ENCODE assay signal across 18 mouse cellular contexts in the genomic region with DNA sequence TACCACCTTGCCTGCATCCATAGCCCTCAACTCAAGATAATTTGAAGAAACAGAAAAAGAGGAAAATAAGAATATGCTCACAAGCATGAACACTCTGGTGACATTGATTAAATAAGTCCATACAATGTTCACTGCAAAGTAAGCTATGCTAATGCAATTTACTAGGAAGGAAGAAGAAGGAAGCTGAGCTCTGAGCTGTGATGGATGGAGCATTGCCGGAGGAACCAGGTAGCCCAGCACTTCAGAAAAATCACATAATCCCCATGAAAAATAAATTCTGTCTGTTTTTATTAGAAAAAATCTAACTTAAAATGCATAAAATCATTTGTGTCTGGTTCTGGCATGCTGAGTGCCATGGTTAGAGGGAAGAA.
DNase-seq lines count a peak whose midpoint lies in the region; ATAC-seq and TF ChIP-seq lines count a peak whose summit lies in the region.
"Had no signal": no experiment of that assay in that cellular context is flagged by ENCODE, and none has a peak within 500 bp of the region (broad histone marks: within the 10 kb centered on the region; RNA-seq: fewer than 3 reads in every experiment).

No protein-coding gene starts in this region.

- ATAC-seq in limb, embryonic 13.5 days (ENCODE audit: low FRiP score, low read depth): 0 out of 2 replicates have a peak, but pooled peaks have one; percentile 15
- ATAC-seq in embryonic facial prominence, embryonic 13.5 days (ENCODE audit: insufficient number of reproducible peaks, insufficient read depth, low FRiP score, low TSS enrichment, low read depth): peak; percentile 32; the same call in 1 of the 2 replicates
- ATAC-seq: inflammation-experienced regulatory T-cells, adult 6 months; liver, embryonic 12.5 days; midbrain, embryonic 16.5 days had no signal

- H3K4me2 ChIP-seq in limb, embryonic 13.5 days (replicated peaks): no peak overlapping the region
- H3K4me2 ChIP-seq in embryonic facial prominence, embryonic 13.5 days: no peak overlapping the region
- H3K4me2 ChIP-seq: hindbrain, embryonic 12.5 days; liver, embryonic 12.5 days; neural tube, embryonic 15.5 days had no signal

- peaks cover 1% of the 10 kb centered on the region for H3K4me1 ChIP-seq in heart, adult 2 months (ENCODE audit: control insufficient read depth, insufficient read depth, low read length)
- H3K4me1 ChIP-seq in heart, embryonic 10.5 days: peaks cover 11% of the 10 kb centered on the region
- peaks cover 29% of the 10 kb centered on the region for H3K4me1 ChIP-seq in limb, embryonic 13.5 days
- peaks cover 27% of the 10 kb centered on the region for H3K4me1 ChIP-seq in limb, embryonic 10.5 days
- peaks cover 37% of the 10 kb centered on the region for H3K4me1 ChIP-seq in embryonic facial prominence, embryonic 13.5 days
- H3K4me1 ChIP-seq: liver, embryonic 12.5 days had no signal

- no peak for TF ChIP-seq EP300 in heart, adult 2 months (IDR thresholded peaks at IDR 0.05; ENCODE audit: insufficient read depth, low read depth, low read length)

- TF ChIP-seq POLR2A in heart, adult 2 months (IDR thresholded peaks at IDR 0.05; ENCODE audit: insufficient read depth, low read depth, low read length): no peak

- WGBS in heart, adult 2 months: 57% methylated on average over 1 of the region's 1 CpGs
- 90% methylated on average over 1 of the region's 1 CpGs for WGBS in heart, embryonic 10.5 days
- WGBS in limb, embryonic 13.5 days: 35% methylated on average over 1 of the region's 1 CpGs
- WGBS in limb, embryonic 10.5 days: 93% methylated on average over 1 of the region's 1 CpGs
- WGBS in embryonic facial prominence, embryonic 13.5 days: 5% methylated on average over 1 of the region's 1 CpGs

- peak overlapping the region; percentile 79 for H3K27ac ChIP-seq in heart, adult 2 months
- H3K27ac ChIP-seq in heart, embryonic 10.5 days: no peak overlapping the region
- no peak overlapping the region for H3K27ac ChIP-seq in limb, embryonic 13.5 days
- H3K27ac ChIP-seq in limb, embryonic 10.5 days: no peak overlapping the region; the same call in 1 of the 2 replicates
- peak overlapping the region; percentile 66 for H3K27ac ChIP-seq in embryonic facial prominence, embryonic 13.5 days
- H3K27ac ChIP-seq: hindbrain, embryonic 12.5 days; liver, embryonic 12.5 days; neural tube, embryonic 15.5 days had no signal

- intact Hi-C loops in heart, adult 2 months (cut with DNase I): loop anchor here (5.0 kb wide), 1 partner anchor 50 kb away; no protein-coding TSS in a partner anchor

- H3K9me3 ChIP-seq in heart, embryonic 10.5 days: no peaks in the 10 kb centered on the region
- H3K9me3 ChIP-seq in limb, embryonic 13.5 days: no peaks in the 10 kb centered on the region
- H3K9me3 ChIP-seq in limb, embryonic 10.5 days (replicated peaks): no peaks in the 10 kb centered on the region
- no peaks in the 10 kb centered on the region for H3K9me3 ChIP-seq in embryonic facial prominence, embryonic 13.5 days
- H3K9me3 ChIP-seq: hindbrain, embryonic 12.5 days; liver, embryonic 12.5 days; neural tube, embryonic 15.5 days had no signal

- no peak overlapping the region for H3K9ac ChIP-seq in heart, adult 2 months (ENCODE audit: low read depth, low read length)
- H3K9ac ChIP-seq in limb, embryonic 13.5 days: no peak overlapping the region
- no peak overlapping the region for H3K9ac ChIP-seq in embryonic facial prominence, embryonic 13.5 days
- H3K9ac ChIP-seq: hindbrain, embryonic 12.5 days; liver, embryonic 12.5 days; neural tube, embryonic 15.5 days had no signal

- H3K27me3 ChIP-seq in heart, adult 2 months (ENCODE audit: control insufficient read depth, insufficient read depth, low read length): no peaks in the 10 kb centered on the region
- no peaks in the 10 kb centered on the region for H3K27me3 ChIP-seq in heart, embryonic 10.5 days (ENCODE audit: insufficient read depth, poor library complexity, severe bottlenecking)
- H3K27me3 ChIP-seq in limb, embryonic 13.5 days: no peaks in the 10 kb centered on the region
- no peaks in the 10 kb centered on the region for H3K27me3 ChIP-seq in limb, embryonic 10.5 days (ENCODE audit: low read depth, poor library complexity, severe bottlenecking)
- peaks cover 9% of the 10 kb centered on the region; the same call in 1 of the 2 replicates for H3K27me3 ChIP-seq in embryonic facial prominence, embryonic 13.5 days
- H3K27me3 ChIP-seq: hindbrain, embryonic 12.5 days; liver, embryonic 12.5 days; neural tube, embryonic 15.5 days had no signal

- H3K36me3 ChIP-seq in heart, adult 2 months (ENCODE audit: control insufficient read depth, insufficient read depth, low read length): peaks cover 5% of the 10 kb centered on the region; the same call in 1 of the 2 replicates
- no peaks in the 10 kb centered on the region for H3K36me3 ChIP-seq in heart, embryonic 10.5 days
- no peaks in the 10 kb centered on the region for H3K36me3 ChIP-seq in limb, embryonic 13.5 days
- H3K36me3 ChIP-seq in limb, embryonic 10.5 days: no peaks in the 10 kb centered on the region
- H3K36me3 ChIP-seq in embryonic facial prominence, embryonic 13.5 days: no peaks in the 10 kb centered on the region
- H3K36me3 ChIP-seq: hindbrain, embryonic 12.5 days; liver, embryonic 12.5 days; neural tube, embryonic 15.5 days had no signal

- TF ChIP-seq CTCF in heart, adult 2 months (IDR thresholded peaks at IDR 0.05): no peak

- no peak for DNase-seq in heart, adult 2 months
- no peak for DNase-seq in heart, embryonic 10.5 days (ENCODE audit: low spot score)
- no peak for DNase-seq in limb, embryonic 10.5 days (ENCODE audit: low spot score)
- no peak for DNase-seq in right cerebral cortex, adult 2 months (ENCODE audit: low spot score in 2 of 2)
- no peak for DNase-seq in urinary bladder, adult 18-20 months (ENCODE audit: low spot score in 2 of 2)
- DNase-seq: kidney, adult 8-10 months; lung, adult 2 months; lung, postnatal 4 days; right cerebral cortex, postnatal 14 days; spleen, adult 18-20 months; thymus, postnatal 4 days had no signal

- H3K4me3 ChIP-seq in heart, adult 2 months: no peak overlapping the region
- H3K4me3 ChIP-seq in heart, embryonic 10.5 days: no peak overlapping the region
- H3K4me3 ChIP-seq in limb, embryonic 13.5 days: no peak overlapping the region
- no peak overlapping the region for H3K4me3 ChIP-seq in limb, embryonic 10.5 days
- no peak overlapping the region for H3K4me3 ChIP-seq in embryonic facial prominence, embryonic 13.5 days
- H3K4me3 ChIP-seq: hindbrain, embryonic 12.5 days; liver, embryonic 12.5 days; neural tube, embryonic 15.5 days had no signal

- no peaks in the 10 kb centered on the region for H3K79me2 ChIP-seq in heart, adult 2 months (replicated peaks; ENCODE audit: control insufficient read depth, insufficient read depth, low read length)

Comparison
In these comparisons a context has a peak if more than half of its experiments do, and no peak if none do; other contexts are left out.
1. H3K27ac ChIP-seq: peak in heart, adult 2 months (single experiment) and embryonic facial prominence, embryonic 13.5 days (single experiment); none in heart, embryonic 10.5 days (single experiment), limb, embryonic 13.5 days (single experiment) and limb, embryonic 10.5 days (single experiment).